Mouse (Mus musculus) lung, postnatal 36 days (tissue): ENCODE results near the gene Slc28a3.
A peak's percentile ranks its signal among the peaks of the same experiment; 100 is the strongest.

Experiments
- DNase-seq: peaks from one replicate; pipeline ENCODE4 v3.0.0; 2022; ENCODE audit warnings: mixed read lengths

Gene Slc28a3

GRCm38 (mm10) chr13:58610716-58611115 lies at the start of gene Slc28a3:
Gene Slc28a3 (minus strand): TSS chr13:58610877.
- no peak for DNase-seq

- no peak for DNase-seq
These were observed 47.3 kb upstream of the Slc28a3 start for GRCm38 (mm10) chr13:58657987-58658386.

DNA sequence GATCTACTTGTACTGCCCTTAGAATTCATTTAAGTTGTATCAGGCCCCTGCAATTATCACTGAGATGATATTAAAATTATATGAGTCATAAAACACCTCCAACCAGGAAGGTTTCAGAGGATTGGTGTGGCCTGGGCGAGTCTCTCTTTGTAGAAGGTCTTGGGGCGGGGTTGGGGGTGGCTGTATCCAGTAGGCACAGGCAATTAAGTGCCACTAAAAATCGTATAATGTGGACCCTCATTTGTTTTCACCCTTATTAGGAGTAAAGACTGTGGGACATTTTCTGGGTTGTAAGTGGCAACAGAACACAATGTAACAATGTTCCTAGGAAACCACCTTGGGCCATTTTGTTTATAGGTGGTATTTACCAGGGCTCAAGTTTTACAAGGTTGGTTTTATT lies 46.2 kb upstream of the Slc28a3 start:
- no peak for DNase-seq

GRCm38 (mm10) chr13:58655552-58655951 lies 44.9 kb upstream of the Slc28a3 start:
- no peak for DNase-seq

GRCm38 (mm10) chr13:58640330-58640729 lies 29.7 kb upstream of the Slc28a3 start:
- DNase-seq: peak; percentile 43

DNA sequence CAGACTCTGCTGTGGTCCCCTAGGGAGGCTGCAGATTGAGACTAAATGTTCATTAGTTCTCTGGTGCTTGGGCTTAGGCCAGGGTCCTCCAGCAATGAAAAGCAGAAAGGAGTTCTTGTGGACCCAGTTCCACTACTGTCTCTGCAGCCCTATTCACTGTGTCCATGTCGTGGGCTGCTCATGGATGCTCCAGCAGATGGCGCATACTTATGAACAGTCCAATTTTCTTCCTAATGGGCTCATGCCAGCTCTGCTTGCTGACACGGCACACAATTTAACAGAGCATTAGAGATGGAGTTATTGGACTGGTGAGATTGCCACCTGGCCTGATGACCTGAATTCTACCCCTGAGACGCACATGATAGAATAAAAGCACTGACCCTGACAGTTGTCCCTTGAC lies 28.3 kb upstream of the Slc28a3 start:
- DNase-seq: peak; percentile 34

- DNase-seq: peak; percentile 61
These were observed 26.8 kb upstream of the Slc28a3 start for GRCm38 (mm10) chr13:58637360-58638002.

- no peak for DNase-seq
These were observed 23.2 kb upstream of the Slc28a3 start for GRCm38 (mm10) chr13:58633887-58634286.

GRCm38 (mm10) chr13:58630756-58631155 lies 20.1 kb upstream of the Slc28a3 start:
- no peak for DNase-seq

- DNase-seq: no peak
These were observed 18.8 kb upstream of the Slc28a3 start for GRCm38 (mm10) chr13:58629365-58630050.

GRCm38 (mm10) chr13:58622647-58623046 lies 12.0 kb upstream of the Slc28a3 start:
- DNase-seq: no peak

DNA sequence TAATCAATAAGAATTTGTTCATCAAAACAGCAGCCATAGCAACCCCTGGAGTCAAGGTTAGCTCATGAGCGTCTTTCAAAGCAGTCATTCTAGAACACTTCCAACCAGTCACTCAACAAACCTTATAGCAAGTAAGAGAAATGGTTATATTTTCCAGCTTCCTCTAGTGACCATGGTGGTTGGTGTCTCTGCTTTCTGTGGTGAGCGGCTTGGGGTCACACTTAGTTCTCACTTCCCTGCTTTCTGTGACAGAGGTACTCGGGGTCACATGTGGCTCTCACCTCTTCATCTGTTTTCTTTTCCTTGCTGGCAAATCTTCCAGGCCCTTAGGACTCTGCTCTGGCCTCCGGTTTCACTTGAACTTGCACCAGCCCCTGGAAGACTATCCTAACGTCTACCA lies 8.6 kb upstream of the Slc28a3 start:
- DNase-seq: no peak

DNA sequence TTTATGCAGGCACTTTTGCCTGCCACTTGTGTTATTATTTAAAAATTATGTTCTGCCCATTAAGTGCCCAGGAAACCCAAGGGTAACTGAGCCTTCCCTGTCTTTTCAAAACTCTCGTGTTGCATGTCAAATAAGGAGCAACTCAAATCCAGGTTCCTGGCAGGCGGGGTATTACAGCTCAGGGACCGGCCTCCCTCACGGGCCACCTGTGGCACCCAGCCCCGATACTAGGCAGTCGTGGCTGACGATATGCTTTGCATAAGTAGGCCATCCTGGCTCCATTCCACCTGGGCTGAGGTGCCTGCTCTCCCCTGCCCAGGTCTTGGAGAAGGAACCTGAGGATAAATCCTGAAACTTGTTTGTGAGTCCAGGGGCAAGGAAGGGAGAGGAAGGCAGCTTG lies 618 bp downstream of the Slc28a3 start:
- no peak for DNase-seq

- DNase-seq: peak; percentile 1
These were observed 9.3 kb downstream of the Slc28a3 start for GRCm38 (mm10) chr13:58601201-58601855.

- DNase-seq: peak; percentile 3
These were observed 12.1 kb downstream of the Slc28a3 start for GRCm38 (mm10) chr13:58598578-58598977.

DNA sequence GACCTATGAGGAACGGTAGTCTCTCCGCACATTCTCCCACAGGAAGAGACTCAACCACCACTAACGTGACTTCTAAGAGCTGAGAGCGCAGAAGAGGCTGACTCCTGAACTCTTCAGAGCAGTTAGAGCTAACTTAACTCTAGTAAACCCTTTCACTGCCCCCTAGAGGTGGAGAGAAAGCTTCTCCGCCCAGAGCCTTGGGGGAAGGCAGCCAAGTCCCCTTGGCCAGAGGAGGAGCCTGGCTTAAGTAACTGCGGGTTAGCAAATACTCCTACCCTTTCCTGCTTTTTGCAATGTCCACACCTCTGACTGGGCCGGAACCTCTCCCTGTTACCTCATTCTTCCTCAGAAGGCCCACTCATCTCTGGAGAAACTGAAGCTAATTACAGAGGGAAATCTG lies 17.5 kb downstream of the Slc28a3 start:
- DNase-seq: peak; percentile 86

GRCm38 (mm10) chr13:58591912-58592311 lies 18.8 kb downstream of the Slc28a3 start:
- no peak for DNase-seq

DNA sequence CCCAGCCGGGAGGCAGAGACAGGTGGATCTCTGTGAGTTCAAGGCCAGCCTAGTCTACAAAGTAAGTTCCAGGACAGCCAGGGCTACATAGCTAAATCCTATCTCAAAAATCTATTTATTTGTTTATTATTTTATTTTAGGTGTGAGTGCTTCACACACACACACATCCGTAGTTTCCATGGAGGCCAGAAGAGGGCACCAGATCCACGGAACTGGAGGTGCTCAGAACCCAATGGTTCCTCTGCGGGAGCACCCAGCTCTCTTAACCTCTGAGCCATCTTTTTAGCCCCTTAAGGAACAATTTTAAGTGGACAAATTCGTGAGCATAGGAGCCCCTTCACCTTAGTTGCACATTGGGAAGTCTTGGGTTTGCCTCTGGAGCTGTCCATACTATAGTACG lies 20.0 kb downstream of the Slc28a3 start:
- peak; percentile 69 for DNase-seq

- DNase-seq: peak; percentile 82
These were observed 21.2 kb downstream of the Slc28a3 start for GRCm38 (mm10) chr13:58589517-58589858.

DNA sequence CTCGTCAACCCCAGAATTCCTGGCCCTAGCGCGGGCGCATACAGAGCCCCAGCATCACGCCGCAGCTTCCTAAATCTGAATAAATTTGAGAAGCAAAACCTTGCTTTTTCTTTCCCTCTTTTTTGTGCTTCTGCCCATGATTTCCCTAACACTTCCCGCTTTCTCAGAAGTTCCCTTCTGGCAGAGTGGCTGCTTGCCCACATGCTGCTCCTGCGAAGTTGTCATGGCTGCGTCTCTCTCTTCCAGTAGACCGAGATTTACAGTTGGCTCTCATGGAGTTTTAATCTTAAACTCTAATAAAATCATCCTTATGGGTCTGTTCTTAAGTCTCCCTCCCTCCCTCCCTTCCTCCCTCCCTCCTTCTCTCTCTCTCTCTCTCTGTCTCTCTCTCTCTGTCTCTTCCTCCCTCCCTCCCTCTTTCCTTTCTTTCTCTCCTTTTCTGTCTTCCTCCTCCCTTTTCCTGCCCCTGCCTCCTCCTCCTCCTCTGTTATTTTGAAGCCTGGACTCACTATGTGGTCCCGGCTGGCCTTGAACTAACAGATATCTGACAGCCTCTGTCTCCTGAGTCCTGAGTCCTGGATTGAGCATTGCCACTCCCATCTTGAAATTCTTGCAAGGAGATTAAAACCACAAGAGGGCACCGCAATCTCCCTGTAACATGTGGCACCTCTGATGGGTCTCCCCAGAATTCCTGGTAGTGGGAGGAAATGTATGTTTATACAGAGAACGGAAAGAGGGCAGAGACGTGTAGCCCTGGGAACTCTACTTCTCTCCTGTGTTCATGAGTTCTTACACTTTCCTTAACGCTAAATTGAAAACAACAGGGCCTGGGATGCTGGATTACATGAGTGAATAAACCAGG lies 21.8 kb downstream of the Slc28a3 start:
- DNase-seq: peak; percentile 27

DNA sequence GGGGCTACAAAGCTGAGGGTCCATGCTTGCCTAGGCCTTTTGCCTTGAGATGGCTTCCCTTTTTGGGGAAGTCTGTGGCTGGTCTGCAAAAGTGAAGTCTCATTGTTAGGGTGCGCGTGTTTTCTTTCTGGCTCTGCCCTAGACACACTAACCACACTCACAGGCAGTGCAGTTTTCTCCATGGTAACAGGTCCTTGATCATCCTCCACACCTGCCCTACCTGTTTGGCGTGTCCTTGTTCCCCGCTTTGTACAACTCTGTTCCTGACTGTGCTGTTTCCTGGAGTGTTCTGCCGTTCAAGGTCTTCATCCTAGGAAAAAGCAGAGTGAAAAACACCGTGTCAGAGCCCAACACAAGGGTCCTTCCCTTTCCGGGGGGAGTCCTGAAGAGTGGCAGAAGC lies 22.7 kb downstream of the Slc28a3 start:
- DNase-seq: peak; percentile 64

GRCm38 (mm10) chr13:58566181-58566580 lies 44.5 kb downstream of the Slc28a3 start:
- no peak for DNase-seq

DNA sequence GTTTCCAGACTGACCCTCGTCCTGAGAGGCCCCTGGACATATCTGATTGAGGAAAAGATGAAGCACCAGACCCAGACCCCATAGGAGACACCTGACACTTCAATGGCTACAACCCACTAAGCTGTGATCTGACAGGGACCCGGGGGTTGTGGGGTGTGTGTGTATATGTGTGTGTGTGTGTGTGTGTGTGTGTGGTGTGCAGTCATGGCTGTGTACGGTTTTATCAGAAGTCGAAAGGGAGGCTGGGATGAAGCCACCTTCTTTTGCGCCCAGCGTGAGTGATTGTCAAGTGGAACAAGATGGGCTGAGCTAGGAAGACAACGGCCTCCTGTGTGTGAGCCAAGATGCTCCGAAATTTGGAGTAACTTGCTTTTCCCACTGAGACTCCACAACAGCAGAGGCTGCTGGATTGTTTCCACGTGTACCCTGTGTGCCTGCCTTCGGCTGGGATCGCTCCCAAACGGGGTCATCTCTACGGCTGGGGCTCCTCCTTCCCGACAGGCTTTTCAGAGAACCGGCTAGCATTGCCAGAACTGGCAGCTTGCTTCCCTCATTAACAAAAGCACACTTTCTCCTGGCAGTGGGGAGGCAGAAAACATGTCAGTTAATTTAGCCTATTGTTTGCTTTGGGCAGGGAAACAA lies 50.1 kb downstream of the Slc28a3 start:
- DNase-seq: peak; percentile 16
